Mouse (Mus musculus) heart, postnatal 0 days (tissue): ENCODE data around the gene Zfhx3. TPM values are rescaled to one million over a fixed set of nuclear protein-coding genes. Genes with fewer than 3 reads are reported as not detected.

ENCODE experiments used
- ATAC-seq: fragments of 200-750 bp; cut with Nextera tagmentation; 2 replicates; pipeline ENCODE4 v1.8.0; 2017; ENCODE audit warnings: low read depth, moderate number of reproducible peaks, moderate library complexity; ENCODE audit not compliant: insufficient read depth
- DNase-seq: peaks from one replicate; pipeline ENCODE4 v3.0.0-alpha.2; 2016; ENCODE audit warnings: low spot score
- H3K27ac ChIP-seq: fragments of 300-500 bp; sonication (generic); 2 replicates; pipeline ENCODE4 v1.5.1; 2014; ENCODE audit warnings: low read depth, mild to moderate bottlenecking
- H3K27me3 ChIP-seq: fragments of 300-500 bp; sonication (generic); 2 replicates; pipeline ENCODE4 v1.6.1; 2014; ENCODE audit warnings: low read length, mixed read lengths; ENCODE audit not compliant: control insufficient read depth, insufficient read depth
- H3K36me3 ChIP-seq: fragments of 300-500 bp; sonication (generic); replicated peaks from 2 replicates; pipeline ENCODE4 v1.6.1; 2014; ENCODE audit warnings: low read length, mixed read lengths; ENCODE audit not compliant: control insufficient read depth, insufficient read depth
- H3K4me1 ChIP-seq: fragments of 300-500 bp; sonication (generic); 2 replicates; pipeline ENCODE4 v1.6.1; 2014; ENCODE audit warnings: antibody characterized with exemption; ENCODE audit not compliant: control insufficient read depth, insufficient read depth
- H3K4me2 ChIP-seq: fragments of 300-500 bp; sonication (generic); 2 replicates; pipeline ENCODE4 v1.6.1; 2014; ENCODE audit warnings: low read depth, mild to moderate bottlenecking, low read length, moderate library complexity
- H3K4me3 ChIP-seq: fragments of 300-500 bp; sonication (generic); 2 replicates; pipeline ENCODE4 v1.5.1; 2014; ENCODE audit warnings: low read depth, low read length
- H3K9ac ChIP-seq: fragments of 300-500 bp; sonication (generic); replicated peaks from 2 replicates; pipeline ENCODE4 v1.6.1; 2014; ENCODE audit warnings: low read depth, low read length, mixed read lengths
- H3K9me3 ChIP-seq: fragments of 300-500 bp; sonication (generic); replicated peaks from 2 replicates; pipeline ENCODE4 v1.6.1; 2016; ENCODE audit warnings: low read length; ENCODE audit not compliant: control insufficient read depth
- CTCF ChIP-seq: IDR thresholded peaks from 2 replicates; pipeline ENCODE4 v1.5.1; 2016; ENCODE audit warnings: antibody characterized with exemption, control low read depth, low read depth
- EP300 ChIP-seq: IDR thresholded peaks from 2 replicates; pipeline ENCODE4 v1.6.1; 2016; ENCODE audit warnings: antibody characterized with exemption, low read depth
- WGBS: fragments of 180-500 bp; shearing (Covaris S2); extraction: QIAGEN DNeasy Blood & Tissue Kit; methylation state at CpG from one replicate; pipeline ENCODE4 v1.1.7; 2014; 5-methylcytosine and 5-hydroxymethylcytosine counted together
- polyA plus RNA-seq: library from polyadenylated mRNA; unstranded; fragments of >200 nt; fragmentation: Nextera tagmentation; extraction: Ambion mirVana; gene quantifications from 2 replicates; pipeline ENCODE4 v1.2.1, GENCODE M21; 2015
- total RNA-seq: library from RNA; depleted of rRNA; stranded (reverse); fragments of >200 nt; gene quantifications from 2 replicates; pipeline ENCODE4 v1.2.3, GENCODE M21; 2014; ENCODE audit warnings: low replicate concordance

Gene Zfhx3
- total and polyA plus RNA-seq, 2 experiments from 2014 or later, result 2.0 to 2.5 TPM

DNA sequence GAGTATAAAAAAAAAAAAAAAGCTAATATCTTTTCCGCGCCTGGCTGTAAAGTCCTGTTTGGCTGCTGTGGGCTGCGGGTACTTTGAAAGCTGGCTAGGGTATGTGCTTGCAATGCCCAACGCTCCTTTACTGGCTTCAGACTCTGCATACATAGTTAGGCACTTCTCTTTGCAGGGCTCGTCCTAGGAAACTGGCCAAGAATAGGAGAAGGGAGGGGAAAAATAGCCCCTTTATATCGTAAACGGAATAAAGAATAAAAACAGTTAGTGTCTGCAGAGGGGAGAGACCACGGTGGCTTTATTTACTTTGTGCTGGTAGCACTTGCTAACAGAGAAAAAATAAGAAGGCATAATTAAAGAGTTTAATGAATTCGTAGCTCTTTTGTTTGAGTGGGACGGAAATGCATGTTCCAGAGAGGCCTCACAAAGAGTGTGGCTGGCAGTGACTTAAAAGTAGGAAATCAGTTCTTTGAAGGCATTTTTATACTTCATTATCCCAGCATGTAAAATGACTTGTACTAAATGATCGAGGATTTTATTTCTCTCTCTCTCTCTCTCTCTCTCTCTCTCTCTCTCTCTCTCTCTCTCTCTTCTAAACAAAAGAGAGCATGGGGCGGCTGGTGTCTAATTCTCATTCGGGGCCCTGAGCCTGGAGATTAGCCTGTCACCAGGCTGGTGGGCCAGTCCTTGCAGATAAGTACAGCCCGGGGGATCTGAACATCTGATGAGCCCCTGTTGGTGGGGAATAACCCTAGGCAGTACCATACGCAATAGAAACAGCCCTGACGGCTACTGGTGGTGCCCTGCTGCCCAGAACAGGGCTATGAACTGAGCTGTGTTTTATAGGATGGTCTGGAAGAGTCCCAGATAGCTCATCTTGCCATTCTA is 159.8 kb downstream of the Zfhx3 start:
- no peaks in the 10 kb centered on the region for H3K4me1 ChIP-seq
- H3K9ac ChIP-seq, result no peak overlapping the region
- H3K9me3 ChIP-seq, result no peaks in the 10 kb centered on the region
- H3K27ac ChIP-seq, result no peak overlapping the region
- DNase-seq (no peak), ATAC-seq (no peak)
- no peak overlapping the region for H3K4me2 ChIP-seq
- no peaks in the 10 kb centered on the region for H3K27me3 ChIP-seq
- 59% methylated on average over 16 of the region's 16 CpGs for WGBS
- H3K36me3 ChIP-seq, result no peaks in the 10 kb centered on the region
- no peak for TF ChIP-seq EP300
- no peak for TF ChIP-seq CTCF
- H3K4me3 ChIP-seq, result no peak overlapping the region

DNA sequence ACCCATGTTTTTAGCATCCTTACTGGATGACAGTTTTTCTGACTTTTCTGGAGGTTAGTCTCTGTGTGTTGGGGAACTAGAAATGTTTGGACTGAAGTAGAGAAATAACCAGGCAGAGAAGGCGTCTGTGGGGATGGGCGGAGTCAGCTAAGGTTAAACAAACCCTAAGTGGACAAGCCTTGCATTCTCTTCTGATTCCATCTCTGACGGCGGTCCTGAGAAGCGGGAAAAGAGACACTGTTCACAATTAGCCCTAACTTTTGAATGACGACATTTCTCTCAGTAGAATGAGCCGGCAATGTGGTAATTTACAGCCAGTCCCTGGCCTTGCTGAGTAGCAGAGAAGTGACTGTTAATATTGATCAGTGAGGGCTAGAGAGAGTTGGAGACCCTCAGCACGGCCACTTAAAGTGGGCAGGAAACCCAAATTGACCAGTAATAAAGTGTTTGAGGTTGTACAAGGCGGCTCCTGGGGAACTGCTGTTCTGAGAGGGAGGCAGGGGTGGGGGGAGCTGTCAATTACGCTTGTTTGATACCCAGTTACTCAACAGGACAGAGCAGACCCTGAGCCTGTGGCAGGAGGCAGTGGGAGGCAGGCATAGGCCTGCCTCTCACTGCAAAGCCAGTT is 162.1 kb downstream of the Zfhx3 start:
- no peak for DNase-seq
- Histone ChIP-seq H3K4me2 (no peak overlapping the region), H3K36me3 (no peaks in the 10 kb centered on the region), H3K27me3 (no peaks in the 10 kb centered on the region), H3K9me3 (no peaks in the 10 kb centered on the region), H3K9ac (no peak overlapping the region), H3K27ac (no peak overlapping the region), H3K4me3 (no peak overlapping the region), H3K4me1 (no peaks in the 10 kb centered on the region)
- WGBS, result 51% methylated on average over 10 of the region's 10 CpGs
- TF ChIP-seq CTCF (no peak), EP300 (no peak)
- no peak for ATAC-seq

DNA sequence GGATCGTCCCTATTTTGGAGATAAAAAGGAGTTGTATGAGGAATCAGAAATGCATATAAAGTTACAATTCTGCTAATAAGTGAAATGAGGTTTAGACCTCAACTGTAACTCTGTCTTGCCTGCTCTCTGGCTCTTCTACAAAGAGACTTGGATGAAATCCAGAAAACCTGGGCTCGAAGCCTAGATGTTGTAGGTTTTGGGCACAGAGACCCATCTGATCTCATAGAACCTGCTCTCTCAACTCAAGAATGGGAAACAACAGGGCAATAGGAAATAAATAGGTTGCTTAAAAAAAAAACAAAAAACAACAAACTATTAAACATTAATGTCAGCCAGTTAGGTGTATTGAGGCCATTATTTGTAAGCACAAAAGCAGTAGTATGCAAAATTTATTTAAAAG is 182.6 kb downstream of the Zfhx3 start:
- Histone ChIP-seq H3K4me3 (no peak overlapping the region), H3K9ac (no peak overlapping the region), H3K27ac (no peak overlapping the region), H3K4me2 (no peak overlapping the region), H3K9me3 (no peaks in the 10 kb centered on the region), H3K4me1 (no peaks in the 10 kb centered on the region), H3K27me3 (no peaks in the 10 kb centered on the region), H3K36me3 (no peaks in the 10 kb centered on the region)
- no peak for ATAC-seq
- DNase-seq, result no peak
- 45% methylated on average over 2 of the region's 2 CpGs for WGBS
- TF ChIP-seq EP300, result no peak
- no peak for TF ChIP-seq CTCF

DNA sequence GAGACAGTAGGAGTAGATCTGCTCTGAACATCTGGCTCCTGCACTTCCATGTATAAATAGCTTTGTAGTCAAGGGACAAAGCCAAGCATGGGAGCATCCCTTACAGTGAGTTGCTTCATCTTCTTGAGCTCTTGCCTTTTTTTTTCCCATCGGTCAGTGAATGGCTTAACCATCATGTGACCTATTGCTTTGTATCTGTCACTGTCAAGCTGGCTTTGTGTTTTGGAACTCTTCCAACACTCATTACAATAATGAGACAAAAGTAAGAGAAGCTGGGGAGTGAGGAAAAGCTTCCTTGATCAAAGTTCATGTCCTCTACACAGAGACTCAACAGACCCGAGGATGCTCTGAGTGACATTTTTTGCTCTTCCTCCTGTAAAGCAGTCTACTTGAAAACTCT is 183.0 kb downstream of the Zfhx3 start:
- no peaks in the 10 kb centered on the region for H3K9me3 ChIP-seq
- H3K27ac ChIP-seq, result no peak overlapping the region
- no peak overlapping the region for H3K9ac ChIP-seq
- TF ChIP-seq EP300 (no peak), CTCF (no peak)
- no peak overlapping the region for H3K4me3 ChIP-seq
- no peaks in the 10 kb centered on the region for H3K27me3 ChIP-seq
- 76% methylated on average over 2 of the region's 2 CpGs for WGBS
- H3K36me3 ChIP-seq, result no peaks in the 10 kb centered on the region
- no peaks in the 10 kb centered on the region for H3K4me1 ChIP-seq
- DNase-seq (no peak), ATAC-seq (no peak)
- H3K4me2 ChIP-seq, result no peak overlapping the region

DNA sequence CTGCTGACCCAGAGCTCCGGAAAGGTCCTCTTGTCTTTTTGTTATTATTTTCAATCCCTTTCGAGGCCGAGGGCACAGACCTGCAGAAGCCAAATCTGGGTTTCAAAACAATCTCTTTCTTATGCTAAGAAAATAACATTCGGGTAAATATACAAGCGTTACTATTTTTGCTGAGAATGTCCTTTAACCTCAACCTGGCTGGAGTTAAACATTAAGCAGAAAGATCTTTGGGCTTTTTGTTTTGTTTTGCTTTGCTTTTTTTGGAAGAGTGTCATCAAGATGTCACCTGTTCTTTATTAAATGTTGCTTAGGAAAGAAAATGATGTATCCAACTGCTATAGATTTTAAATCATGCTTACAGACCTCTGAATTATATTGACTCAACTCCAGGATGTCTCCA is 204.1 kb downstream of the Zfhx3 start:
- Histone ChIP-seq H3K36me3 (no peaks in the 10 kb centered on the region), H3K27ac (no peak overlapping the region), H3K4me2 (no peak overlapping the region), H3K4me1 (no peaks in the 10 kb centered on the region), H3K9ac (no peak overlapping the region), H3K4me3 (no peak overlapping the region), H3K27me3 (no peaks in the 10 kb centered on the region), H3K9me3 (no peaks in the 10 kb centered on the region)
- no peak for TF ChIP-seq CTCF
- TF ChIP-seq EP300, result no peak
- 68% methylated on average over 5 of the region's 5 CpGs for WGBS
- DNase-seq (no peak), ATAC-seq (no peak)
